Mouse (Mus musculus): ENCODE results near the gene Drap1.
A peak's percentile ranks its signal among the peaks of the same experiment; 100 is the strongest.

The Drap1 gene

GRCm38 (mm10) chr19:5424782-5425741, at the start of gene Drap1, which contains the start of gene AI837181:
Drap1 (minus strand) TSS chr19:5424979.
AI837181 (plus strand) TSS chr19:5425144.
- peak; percentile 95 for DNase-seq

GRCm38 (mm10) chr19:5473720-5474119, 48.9 kb upstream of the Drap1 start, which contains the start of gene Efemp2:
Efemp2 (plus strand) TSS chr19:5473954.
- no peak for DNase-seq

DNA sequence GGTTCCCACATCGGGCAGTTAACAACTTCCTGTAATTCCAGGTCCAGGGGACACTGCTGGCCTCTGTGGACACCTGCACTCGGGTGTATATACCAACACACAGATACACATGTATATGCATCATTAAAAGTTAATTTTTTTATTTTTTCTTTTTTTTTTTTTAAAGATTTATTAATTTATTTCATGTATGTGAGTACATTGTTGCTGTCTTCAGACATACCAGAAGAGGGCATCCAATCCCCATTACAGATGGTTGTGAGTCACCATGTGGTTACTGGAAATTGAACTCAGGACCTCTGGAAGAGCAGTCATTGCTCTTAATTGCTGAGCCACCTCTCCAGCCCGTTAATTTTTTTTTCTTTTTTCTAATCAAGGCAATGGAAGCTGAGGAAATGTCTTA, 48.1 kb upstream of the Drap1 start:
- no peak for DNase-seq

DNA sequence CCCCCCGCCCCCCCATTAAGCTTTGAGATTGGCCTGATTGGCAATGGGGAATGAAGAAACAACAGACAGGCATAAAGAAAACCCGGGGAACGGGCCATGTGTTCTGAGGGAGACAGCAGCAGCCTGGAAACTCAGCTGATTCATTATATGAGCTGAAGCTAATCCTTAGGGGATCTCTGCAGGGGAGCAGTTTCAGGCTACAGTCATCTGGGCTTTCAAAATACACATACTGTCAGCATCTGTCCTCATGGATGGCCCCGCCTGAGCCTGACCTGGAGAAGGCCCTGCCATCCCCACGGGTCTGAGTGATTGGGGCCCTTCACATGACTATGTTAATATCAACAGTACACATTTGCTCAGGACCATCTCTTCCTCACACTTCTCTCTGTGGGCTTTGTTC, 47.1 kb upstream of the Drap1 start:
- no peak for DNase-seq

- DNase-seq = no peak
Observed at GRCm38 (mm10) chr19:5468374-5468773, 43.6 kb upstream of the Drap1 start, which contains the start of gene Ctsw. Ctsw (minus strand) TSS chr19:5468507.

DNA sequence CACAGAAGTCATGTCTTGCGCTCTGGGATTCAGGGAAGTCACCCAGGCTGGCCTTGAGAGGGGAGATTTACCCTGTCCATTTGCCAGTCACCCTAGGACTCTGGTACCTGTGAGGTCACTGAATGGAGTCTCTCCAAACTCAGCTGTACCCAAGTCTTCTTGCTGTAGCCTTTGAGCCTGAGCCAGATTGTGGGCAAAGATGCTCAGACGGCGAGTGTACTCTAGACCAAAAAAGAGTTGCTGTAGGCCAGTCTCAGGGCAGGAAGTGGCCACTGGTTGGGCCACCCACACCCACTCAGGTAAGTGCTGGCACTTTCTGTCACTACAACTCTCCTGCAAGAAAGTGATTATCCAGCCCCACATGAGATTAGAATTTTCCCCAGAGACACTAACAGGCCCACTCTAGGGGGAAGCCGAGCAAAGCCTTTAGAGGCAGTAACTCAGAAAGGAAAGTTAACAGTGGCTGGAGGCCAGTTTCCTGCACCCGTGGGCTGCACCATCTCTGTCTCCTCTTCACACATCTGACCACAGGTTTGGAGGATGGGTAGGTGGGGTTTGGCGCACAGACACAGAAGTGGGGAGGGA, 42.2 kb upstream of the Drap1 start:
- no peak for DNase-seq

DNA sequence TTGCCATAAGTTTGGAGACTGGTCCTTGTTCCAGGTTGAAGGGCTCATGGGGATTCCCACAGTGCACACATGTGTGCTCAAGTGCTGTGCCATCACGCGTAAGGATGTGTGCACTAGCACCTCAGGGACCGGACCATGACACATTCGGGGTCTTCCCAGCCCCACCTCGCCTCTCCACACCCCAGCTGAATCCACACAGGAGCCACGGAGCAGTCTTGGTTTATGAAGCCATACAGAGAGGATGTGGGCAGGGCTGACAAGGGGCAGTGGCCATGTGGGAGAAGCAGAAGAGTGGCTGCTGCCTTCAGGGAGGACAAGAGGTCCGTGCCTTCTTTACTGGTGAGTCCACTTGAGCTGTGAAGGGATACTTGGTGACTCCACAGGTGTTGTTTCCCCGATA, 40.3 kb upstream of the Drap1 start:
- no peak for DNase-seq

DNA sequence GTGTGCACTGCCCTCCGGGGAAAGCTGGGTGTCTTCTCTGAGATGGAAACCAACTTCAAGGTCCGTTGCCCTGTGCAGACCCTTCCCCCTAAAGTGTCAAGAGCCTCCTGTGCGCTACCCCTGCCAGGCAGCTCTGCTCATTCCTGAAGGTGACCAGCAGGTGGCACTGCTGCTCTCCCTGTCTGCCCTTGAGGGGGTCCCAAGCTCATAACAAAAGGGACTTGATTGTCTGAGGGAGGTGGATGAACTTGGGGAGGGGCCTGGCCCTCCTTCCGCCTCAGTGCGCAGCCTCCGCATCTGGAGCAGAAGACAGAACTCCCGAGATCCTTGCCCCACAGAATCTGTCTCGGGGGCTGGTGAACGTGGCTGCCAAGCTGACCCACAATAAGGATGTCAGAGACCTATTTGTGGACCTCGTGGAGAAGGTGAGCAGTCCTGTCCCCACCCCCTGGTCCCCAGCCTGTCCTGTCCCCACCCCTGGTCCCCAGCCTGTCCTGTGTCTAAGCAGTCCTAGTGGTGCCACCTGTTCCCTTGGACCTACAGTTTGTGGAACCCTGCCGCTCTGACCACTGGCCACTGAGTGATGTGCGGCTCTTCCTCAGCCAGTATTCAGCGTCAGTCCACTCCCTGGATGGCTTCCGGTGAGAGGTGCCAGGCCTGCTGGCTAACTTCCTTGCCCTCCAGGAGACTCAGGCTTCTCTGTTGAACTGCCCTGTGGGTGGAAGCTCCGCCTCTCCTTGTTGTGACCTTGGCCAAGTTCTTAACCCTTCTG, 39.2 kb upstream of the Drap1 start:
- DNase-seq = peak; percentile 68 to 71

DNA sequence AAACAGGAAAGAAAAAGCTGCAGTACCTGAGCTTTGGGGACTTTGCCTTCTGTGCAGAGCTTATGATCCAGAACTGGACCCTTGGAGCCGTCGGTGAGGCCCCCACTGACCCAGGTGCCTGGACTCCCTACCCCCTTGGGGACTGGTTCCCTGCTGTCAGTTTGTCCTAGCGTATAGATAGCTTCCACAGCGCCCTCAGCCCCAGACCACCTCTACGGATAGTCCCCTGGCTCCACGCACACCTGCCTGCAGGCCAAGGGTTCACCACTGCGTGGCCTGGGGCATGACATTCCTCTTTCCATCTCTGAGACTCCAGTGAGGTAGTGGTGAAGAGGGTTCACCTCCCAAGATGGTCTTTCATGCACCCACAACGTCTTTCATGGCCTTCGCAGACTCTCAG, 38.4 kb upstream of the Drap1 start:
- DNase-seq = no peak

DNA sequence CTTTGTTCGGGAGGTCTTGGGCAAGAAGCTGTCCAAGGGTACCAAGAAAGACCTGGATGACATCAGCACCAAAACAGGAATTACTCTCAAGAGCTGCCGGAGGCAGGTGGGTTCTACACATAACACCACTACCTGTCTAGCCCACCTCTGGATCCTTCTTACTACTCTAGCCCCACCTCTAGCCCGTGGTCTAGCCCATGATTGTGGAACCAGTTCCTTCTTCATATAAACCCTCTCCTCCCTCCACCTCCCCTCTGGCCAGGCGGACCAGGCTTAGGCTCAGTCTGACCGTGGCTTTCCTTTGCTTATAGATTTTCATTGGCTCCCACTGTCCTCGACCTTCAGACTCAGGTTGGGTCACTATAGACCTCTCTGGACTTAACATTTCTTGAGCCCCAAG, 36.6 kb upstream of the Drap1 start:
- DNase-seq = no peak

- peak; percentile 92 to 93 for DNase-seq
Observed at GRCm38 (mm10) chr19:5460465-5460911, 35.7 kb upstream of the Drap1 start, which contains the start of gene Fibp. Fibp (plus strand) TSS chr19:5460615.

DNA sequence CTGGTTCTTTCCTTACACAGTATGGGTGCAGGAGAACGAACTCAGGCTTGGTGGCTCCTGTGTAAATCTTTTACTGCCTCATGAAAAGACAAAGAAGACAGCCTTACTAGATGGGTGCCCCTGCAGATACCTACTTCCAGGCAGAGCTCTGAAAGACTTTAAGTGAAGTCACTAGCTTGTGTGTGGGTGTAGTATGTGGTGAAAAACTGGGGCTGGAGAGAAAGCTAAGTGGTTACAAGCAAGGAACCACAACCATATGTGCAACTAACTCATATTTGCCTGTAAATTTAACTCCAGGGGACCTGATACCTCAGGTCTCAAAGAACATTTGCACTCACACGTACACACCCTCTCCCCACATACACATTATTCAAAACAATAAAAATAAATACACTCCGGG, 35.1 kb upstream of the Drap1 start:
- no peak for DNase-seq

- DNase-seq = no peak
Observed at GRCm38 (mm10) chr19:5459019-5459418, 34.2 kb upstream of the Drap1 start.

DNA sequence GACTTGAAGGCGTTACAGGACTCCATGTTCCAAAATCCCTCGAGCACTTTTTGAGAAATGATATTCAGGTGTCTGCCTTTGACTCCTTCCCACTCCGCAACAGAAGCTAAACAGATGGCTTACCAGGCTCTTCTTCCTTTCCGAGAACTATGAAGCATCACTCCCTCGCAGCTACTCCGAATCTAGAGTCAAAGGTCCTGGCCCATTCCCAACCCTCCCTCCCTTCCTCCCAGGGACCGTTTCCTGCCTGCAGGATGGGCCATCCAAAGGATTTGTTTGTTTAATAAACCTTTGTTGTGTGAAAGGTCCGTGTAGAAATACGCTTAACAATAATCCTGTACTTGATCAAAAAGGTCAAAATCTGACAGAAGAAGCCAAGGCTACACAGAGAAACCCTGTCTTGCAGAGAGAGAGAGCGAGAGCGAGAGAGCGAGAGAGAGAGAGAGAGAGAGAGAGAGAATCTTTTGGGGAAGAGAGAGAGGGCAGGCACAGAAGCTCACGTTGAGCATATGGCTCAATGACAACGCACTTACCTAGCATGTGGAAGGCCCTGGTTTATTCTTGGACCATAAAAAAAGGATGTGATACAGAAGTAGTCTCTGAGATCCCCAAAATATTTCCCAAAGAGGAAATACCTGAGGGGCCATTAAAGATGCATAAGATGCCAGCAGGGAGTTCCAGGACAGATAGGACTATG, 33.1 kb upstream of the Drap1 start, which contains the start of gene Ccdc85b:
TSS of gene Ccdc85b (minus strand) at position 149 of the 697 bp plus-strand sequence.
- DNase-seq = no peak

- peak; percentile 93 for DNase-seq
Observed at GRCm38 (mm10) chr19:5456922-5457745, 32.4 kb upstream of the Drap1 start.

DNA sequence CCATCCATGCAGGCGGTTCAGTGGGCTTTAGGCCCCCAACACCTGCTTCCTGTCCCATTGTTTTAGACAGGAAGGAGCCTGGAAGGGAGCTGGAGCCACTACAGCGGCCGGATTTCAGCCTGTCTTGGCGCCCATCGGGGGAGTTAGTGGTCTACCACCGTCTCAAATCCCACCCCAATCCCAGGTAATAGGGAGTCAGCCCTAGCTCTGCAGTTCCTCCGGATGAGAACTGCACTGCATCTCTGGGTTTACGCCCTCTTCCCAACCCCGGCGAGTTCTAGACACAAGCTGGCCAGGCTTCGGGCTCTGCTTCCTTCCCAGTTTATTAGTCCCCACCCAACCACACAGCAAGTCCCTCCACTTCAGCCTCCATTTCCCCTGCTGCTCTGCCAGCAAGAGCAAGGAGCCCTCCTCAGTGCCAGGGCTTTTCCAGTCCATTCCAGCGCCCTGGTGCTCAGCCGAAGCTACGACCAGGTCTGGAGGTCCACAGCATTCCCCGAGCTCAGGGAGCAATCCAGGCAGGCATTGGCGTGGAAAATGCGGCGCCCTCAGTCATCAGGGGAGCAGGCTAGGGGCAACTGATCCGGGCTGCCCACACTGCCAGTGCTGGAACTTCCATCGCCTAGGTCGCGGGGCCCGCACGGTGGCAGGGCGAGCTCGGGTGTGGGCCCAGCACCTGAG, 31.6 kb upstream of the Drap1 start:
- no peak for DNase-seq

DNA sequence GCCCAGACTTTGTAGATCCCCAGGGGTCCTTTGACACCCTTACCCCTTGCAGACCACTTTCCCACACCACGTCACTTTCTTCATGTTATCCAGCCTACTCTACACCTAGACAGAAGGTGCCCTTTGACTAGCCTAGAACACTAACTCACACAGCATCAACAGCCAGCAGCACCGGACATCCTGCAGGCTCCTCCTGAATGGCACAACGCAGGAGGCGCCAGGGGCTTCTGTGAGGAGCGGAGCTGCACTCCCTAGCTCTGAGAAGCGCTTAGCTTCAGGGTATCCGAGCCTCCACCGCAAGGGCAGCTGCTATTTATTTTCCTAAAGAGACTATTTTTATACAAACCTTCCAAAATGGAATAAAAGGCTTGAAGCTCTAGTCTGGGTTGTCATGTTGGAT, 30.8 kb upstream of the Drap1 start:
- no peak for DNase-seq

DNA sequence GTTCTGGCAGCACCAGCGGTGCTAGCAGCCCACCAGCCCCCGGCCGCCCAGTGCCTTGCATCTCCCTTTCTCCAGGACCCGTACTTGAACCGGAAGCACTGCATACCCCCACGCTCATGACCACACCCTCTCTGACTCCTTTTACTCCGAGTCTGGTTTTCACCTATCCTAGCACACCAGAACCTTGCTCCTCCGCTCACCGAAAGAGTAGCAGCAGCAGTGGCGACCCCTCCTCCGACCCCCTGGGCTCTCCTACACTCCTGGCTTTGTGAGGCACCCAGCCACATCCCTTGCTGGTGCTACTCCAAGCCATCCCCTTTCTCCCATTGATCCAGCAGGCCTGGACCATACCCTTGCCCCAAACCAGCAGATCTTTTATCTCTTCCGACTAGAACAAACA, 30.3 kb upstream of the Drap1 start:
- DNase-seq = no peak

DNA sequence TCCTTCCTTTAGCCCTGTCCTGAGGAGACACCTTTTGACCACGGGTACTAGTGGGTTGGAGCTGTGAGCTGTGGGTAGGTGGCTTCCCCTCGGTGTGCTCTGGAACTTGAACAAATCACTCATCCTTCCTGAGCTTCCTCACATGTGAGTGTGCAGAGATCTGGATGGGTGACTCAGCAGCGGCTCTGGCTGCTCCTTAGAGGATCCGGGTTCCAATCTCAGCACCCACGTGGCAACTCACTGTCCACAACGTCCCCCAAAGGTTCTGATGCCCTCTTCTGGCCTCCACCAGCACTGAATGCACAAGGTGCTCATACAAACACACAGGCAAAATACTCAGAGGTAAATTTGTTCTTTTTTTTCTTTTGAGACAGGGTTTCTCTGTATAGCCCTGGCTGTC, 27.0 kb upstream of the Drap1 start:
- no peak for DNase-seq

DNA sequence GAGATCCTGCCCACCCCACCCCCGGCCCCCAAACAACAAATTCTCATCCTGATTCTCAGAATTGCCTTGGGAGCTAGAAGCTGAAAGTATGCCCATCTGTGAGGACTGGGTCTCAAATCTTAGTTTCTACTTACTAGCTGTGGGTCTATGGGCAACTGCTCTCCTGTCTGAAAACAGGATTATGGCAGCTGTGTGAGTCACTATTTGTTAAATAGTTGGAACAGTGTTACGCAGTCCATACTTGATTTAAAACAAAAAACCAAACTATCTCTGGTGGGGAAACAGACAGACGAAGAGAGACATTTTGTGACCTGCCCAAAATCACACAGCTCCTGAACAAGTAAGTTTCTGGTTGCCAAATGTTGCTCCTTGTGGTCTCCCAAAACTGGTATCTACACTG, 24.9 kb upstream of the Drap1 start:
- DNase-seq = no peak
